Mouse (Mus musculus) small intestine, adult 2 months (tissue): Measurements from ENCODE around the gene Ppp2r1b.

Experiments used
- CTCF ChIP-seq: fragments of 200-500 bp; IDR thresholded peaks from 2 replicates; pipeline ENCODE4 v1.5.1; 2012; ENCODE audit warnings: low read depth, mild to moderate bottlenecking, control low read depth, inconsistent platforms, low read length, moderate library complexity, mixed read lengths; ENCODE audit not compliant: insufficient replicate concordance, insufficient read length; ENCODE audit errors: extremely low read depth
- POLR2A ChIP-seq: fragments of 200-500 bp; IDR thresholded peaks from 2 replicates; pipeline ENCODE4 v1.6.1; 2012; ENCODE audit warnings: low read depth, mild to moderate bottlenecking, control low read depth, inconsistent platforms, low read length, moderate library complexity

GRCm38 (mm10) chr9:50808471-50808870, 36.6 kb upstream of the Ppp2r1b start:
- no peak for TF ChIP-seq CTCF
- no peak for TF ChIP-seq POLR2A
